Mouse (Mus musculus): ENCODE measurements around the gene Dpt.
"Not testable (repeated sequence)": the region's sequence is repeated elsewhere in the genome, so short reads cannot be mapped to it uniquely, and the experiment has no call there.

Dpt gene

DNA sequence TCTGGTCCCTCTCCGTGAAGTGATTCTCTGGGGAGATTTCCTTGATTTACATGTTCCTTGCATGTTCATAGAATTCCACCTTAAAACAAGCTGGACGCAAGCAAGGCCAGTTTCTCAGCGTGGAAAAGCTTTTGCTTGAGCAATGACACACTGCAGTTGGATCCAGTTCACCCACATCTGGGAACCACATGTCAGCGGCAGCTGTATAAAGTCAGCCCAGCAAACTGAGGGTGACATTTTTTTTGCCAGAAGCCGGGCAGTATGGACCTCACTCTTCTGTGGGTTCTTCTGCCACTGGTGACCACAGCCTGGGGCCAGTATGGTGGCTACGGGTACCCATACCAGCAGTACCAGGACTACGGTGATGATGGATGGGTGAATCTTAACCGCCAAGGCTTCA, at the start of gene Dpt:
TSS of gene Dpt (plus strand) at position 174 of the 400 bp plus-strand sequence.
- no peak for DNase-seq (ENCODE audit: low read depth, low spot score)

DNA sequence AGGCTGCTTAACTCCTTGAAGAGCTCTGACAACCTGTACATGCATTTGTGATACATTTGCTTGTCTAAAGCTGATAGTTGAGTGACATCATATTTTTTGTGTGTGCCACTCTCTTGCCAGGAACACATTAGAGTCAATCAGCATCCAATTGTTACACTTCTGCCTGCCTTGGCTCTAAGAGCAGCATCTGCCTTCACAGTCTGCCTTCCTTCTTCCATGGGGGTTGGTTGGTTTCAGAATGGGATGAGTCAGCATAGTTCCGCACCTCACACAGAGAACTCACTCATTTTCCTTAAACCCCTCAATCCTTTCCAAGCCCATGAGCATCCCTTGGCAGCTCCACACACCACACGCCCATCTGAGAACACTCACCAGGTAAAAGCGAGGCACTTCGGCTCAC, 42.7 kb upstream of the Dpt start:
- no peak for DNase-seq (ENCODE audit: low read depth, low spot score)

DNA sequence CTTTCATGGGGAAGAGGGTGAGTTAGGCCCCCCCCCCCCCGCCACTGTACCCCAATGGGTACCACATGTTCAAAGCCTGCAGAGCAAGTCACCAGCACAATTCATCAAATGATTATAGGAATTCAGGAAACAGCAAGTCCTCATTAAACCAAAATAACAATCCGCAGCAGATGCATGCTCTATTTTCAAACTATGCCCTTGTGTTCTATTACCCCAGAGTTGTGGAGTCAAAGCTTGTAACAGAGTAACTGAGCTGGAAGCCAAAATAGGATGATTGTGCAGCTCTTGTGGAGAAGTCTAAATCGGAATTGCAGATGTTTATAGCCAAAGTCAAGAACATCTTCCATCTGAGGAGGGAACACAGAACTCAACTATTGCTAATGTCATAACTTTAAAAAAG, 40.8 kb upstream of the Dpt start:
- no peak for DNase-seq (ENCODE audit: low read depth, low spot score)

DNA sequence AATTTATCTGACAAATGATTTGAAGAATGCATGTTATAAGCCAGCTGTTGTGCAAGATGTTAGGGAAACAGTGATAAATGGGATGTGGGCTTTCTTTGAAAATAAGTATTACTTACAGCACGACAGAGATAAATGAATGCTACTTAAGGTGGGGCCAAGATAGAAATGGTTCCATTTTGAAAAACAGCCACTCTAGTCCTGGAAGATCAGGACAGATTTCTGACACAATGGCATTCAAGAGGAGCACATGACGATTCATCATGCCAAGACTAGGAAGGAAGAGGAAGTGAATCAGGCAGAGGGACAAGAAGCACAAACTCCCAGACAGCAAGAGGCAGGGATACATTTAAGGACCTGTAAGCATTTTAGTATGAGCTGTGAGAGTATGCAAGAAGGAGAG, 39.5 kb upstream of the Dpt start:
- DNase-seq (ENCODE audit: low read depth, low spot score), result no peak

DNA sequence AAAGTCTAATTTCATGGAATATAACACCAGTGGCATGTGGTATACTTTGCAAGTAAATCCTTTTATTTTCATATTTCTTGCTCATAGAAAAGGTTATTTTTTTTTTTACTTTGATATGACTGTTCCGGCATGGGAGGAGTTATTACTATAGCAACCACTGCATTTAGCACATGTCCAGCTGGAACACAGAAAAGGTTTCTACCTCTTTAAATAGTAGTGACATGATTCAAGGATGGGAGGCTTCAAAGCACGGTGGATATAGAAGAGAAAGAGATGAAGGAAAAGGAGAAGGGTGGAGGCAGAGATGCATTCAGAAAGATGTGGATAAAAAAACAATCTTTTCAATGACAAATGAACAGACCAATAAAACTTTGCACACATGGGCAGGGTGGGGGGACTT, 38.0 kb upstream of the Dpt start:
- DNase-seq (ENCODE audit: low read depth, low spot score), result no peak

DNA sequence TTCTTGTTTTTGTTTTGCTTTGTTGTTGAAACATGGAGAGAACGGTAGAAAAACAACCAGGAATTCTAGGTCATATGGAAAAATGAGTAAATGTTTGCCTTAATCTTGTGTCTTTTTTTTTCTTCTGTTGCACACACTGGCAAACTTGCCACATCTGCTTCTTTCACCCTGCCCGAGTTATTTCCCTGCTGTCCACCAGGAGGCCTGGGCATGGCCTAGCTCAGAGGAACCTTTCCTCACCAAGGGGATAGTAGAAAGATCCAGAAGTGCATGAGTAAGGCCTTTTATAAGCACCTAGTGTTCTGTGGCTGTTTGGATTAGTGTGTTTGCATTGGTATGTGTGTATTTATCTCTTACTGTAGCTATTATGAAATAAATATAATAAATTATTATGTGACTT, 34.2 kb upstream of the Dpt start:
- no peak for DNase-seq (ENCODE audit: low read depth, low spot score)

DNA sequence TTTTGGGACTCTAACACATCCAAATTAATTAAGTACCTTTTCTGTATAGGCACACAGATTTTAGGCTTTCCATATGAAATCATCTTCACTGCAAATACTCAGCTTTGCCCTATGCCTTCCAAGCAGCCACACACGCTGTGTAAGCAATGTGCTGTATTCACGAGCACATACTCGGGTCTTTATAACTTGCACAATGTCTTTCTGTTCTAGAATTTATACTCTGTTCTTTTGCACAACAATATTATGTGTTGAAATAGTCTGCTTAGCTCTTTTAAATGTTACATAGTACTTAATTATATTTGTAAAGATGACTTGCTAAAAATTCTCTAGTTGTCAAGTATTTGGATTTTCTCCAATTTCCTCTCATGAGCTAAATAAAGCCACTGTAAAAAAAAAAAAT, 29.8 kb upstream of the Dpt start:
- DNase-seq (ENCODE audit: low read depth, low spot score), result no peak

DNA sequence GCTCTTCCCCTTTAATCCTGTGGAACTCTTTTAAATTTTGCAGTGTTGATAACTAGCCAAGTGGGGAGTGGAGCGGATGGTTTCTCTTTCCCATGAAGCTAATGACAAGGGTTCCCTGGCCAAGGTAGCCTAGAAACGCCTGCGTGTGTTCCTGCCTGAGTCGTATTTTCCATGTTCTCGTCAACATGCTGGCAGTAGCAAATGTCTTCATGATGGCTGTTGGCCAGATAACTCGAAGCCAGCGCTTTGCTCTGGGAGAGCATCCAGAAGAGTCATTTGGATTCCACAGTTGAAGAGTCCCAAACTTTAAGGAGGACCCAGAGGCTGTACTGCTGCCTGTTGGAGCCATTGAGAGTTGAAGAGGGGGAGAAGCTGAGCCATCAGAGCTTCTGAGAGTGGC, 25.8 kb upstream of the Dpt start:
- no peak for DNase-seq (ENCODE audit: low read depth, low spot score)

DNA sequence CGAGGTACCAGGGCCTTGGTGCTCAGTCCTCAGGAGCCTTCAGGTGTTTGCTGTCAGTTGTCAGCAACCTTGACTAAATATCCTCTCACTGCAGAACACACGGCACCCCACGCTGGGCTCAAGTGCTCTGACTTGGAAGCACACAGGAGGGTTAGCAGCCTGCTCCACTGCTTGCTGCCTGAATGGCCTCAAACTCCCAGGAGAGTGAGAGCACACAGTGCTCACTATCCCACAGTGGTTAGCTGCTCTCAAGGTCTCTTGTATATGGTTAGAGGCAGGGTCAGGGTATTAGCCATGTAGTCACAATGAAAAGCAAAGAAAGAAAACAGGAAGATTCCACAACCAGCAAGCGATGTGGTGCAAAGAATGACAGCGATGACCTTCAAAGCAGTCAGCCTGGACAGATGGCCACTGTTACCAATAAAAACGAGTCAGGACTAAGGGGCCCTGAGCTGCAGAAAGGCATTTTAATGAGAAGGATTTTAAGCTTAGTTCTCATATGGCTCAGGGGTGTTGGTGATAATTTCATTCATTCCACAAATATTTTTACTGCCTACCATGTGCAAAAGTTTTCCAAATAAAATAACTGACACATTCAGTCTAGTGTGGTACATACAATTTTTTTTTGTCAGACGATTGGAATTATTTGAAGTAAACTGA, 15.5 kb upstream of the Dpt start:
- no peak for DNase-seq (ENCODE audit: low read depth, low spot score)

DNA sequence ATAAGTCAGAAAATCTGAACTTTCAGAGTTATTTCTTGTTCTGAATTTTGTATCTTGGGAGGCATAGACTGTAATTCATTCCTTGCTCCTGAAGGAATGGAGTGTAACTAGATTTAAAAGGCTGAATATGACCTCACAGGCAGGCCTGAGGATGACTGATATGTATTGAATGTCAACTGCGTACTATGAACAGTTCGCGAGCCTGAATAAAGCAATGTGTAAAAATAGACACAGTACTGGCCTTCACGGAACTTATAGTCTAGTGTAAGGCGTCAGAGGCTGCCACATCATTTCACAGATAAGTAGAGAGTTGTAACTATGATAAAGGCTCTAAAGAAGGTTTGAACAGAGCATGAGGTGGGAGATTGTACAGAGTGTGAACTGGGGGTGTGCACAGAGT, 10.3 kb upstream of the Dpt start:
- DNase-seq (ENCODE audit: low read depth, low spot score), result no peak

DNA sequence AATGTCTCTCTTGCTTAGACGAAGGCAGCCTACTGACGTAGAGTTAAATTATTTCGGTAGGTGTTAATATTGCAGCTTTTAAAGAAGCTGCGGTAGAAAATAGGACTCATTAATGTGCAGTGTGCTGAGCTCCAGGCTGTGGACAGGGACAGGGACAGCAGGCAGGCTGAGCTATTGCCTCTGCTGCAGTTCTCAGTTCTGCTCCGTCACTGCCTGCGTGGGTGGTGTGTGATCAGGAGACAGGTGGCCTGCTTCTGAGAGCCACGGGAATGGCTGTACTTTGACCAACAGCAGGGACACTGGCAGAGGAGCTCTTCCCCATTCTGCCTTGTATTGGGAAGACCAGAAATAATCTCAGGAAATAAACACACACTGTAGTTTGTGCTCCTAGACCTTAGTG, 8.7 kb upstream of the Dpt start:
- DNase-seq (ENCODE audit: low read depth, low spot score), result no peak

DNA sequence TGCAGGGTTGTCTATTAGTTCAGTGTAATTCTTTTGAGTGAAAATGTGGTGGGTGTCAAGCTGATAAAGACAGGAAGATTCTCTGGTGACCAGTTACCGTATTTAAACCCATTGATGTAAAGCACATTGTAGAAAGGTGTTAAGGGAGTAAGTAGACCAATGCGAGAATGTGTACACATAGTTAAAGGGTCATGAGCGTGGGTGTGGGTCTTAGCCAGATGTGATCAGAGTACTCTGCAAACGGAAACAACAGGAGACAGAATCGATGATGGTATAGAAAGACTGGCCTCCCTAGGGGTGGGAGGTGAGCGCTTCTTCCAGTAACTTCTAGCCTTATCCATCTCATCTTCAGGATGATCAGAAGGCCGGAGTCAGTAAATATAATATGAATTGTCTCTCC, 8.2 kb upstream of the Dpt start:
- DNase-seq (ENCODE audit: low read depth, low spot score), result no peak

DNA sequence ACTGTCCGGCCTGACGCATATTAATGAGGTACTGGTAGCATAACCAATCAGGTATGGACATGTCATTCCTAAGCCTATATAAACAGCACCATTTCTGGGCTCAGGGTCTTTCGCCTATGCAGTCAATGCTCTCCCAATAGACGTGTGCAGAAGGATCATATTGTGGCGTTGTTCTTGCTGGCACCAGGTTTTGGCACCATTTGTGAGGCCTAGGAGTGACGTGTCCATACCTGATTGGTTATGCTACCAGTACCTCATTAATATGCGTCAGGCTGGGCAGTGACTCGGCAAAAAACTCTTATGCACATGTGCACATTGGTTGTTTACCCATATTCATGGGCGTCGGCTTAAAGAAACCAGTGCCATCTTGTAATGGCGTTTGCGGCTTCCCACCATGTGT, 6.1 kb upstream of the Dpt start:
- not testable (repeated sequence) for DNase-seq (ENCODE audit: low read depth, low spot score)

DNA sequence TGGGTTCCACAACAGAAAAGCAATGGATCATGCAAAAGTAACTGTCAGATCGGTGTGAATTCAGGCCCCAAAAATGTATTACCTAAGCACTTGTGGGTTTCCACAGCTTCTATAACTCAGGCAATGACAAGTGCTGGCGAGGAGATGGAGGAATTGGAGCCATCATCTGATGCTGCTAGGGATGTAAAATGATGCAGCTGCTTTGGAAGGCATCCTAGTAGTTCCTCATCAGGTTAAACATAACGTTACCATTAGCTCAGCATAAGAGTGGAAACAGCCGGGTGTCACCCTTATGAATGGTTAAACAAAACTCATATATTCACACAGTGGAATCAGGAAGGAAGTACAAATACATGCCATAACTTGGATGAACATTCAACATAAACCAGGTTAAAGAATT, 3.4 kb upstream of the Dpt start:
- no peak for DNase-seq (ENCODE audit: low read depth, low spot score)

DNA sequence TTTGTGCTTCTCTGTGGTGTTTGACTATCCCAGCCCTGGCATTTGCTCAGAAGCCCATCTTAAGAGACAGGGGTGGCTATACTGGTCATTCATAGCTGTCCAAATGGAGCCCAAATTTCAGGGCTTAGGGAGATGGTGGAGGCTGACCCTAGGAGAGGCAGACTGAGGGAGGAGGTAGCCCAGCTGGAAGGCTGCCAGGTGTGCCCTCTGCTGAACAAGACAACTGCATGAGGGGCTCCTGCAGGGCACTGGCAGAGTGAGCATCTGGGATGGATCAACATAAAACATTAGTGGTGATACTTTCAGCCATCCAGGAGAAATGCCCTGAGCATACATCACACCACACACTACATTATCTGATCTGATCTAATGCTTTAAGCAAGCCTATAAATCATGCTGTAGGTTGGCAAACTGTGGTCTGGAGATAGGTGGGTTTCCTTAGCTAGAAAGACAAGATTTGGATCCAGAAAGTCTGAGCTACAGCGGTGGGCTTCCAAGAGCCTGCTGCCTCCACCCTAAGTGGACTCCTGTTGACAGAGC, 1.4 kb downstream of the Dpt start:
- DNase-seq (ENCODE audit: low read depth, low spot score), result no peak

DNA sequence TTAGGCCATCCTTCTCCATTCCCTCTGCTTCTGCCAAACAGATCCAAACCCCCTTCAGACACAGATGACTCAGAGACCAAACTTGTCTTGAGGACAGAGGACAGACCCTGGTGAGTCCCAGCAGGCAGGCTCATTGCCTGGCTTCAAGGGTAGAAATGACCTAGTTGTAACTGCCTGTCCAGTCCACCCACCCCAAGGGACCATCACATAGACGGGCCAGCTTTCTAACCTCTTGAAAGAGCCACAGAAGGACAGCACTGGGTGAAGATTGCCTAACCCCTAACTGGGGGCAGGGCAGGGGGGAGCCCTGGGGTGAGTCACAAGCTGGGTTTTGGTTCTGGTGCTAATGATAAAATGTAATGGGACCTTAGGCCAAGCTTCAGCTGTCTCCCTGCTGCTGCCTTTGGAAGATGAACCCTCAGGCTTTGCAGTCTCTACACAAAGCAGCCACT, 2.1 kb downstream of the Dpt start:
- DNase-seq (ENCODE audit: low read depth, low spot score), result no peak

DNA sequence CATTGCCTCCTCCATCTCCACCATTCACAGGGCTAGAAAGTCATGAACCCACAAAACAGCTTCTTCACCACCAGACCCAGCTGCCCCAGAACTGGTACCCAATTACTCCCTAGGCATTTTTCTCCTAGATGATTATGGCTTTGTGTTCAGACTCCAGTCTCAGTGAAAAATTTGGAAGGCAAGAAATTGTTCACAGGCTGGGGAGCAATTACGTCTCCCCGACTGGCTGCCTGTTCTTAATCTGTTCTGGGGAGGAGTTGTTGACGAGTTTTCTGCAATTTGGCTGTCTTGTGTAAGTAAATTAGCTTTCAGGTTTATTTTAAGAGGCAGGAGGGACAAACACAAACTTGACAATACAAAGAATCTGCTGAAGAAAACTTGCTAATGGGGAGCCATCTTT, 2.7 kb downstream of the Dpt start:
- DNase-seq (ENCODE audit: low read depth, low spot score), result no peak

DNA sequence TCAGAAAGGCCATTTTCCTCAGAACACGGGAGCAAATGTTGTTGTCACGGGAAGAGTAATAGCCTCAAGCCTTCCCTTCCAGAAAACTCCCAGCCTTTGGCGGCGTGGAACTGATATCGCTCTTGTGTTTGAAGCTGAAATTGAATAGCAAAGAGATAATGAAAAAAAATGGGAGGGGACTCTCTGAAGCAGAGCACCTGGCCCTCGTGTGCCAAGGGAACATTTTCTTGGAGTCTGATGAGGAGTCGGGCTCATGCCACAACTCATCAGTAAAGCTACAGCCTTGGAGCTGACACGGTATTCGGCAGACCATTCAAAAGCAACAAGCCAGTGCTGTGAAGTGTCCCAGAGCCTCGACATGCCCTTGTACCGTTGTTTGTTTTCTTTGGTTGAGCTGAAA, 7.8 kb downstream of the Dpt start:
- DNase-seq (ENCODE audit: low read depth, low spot score), result no peak

DNA sequence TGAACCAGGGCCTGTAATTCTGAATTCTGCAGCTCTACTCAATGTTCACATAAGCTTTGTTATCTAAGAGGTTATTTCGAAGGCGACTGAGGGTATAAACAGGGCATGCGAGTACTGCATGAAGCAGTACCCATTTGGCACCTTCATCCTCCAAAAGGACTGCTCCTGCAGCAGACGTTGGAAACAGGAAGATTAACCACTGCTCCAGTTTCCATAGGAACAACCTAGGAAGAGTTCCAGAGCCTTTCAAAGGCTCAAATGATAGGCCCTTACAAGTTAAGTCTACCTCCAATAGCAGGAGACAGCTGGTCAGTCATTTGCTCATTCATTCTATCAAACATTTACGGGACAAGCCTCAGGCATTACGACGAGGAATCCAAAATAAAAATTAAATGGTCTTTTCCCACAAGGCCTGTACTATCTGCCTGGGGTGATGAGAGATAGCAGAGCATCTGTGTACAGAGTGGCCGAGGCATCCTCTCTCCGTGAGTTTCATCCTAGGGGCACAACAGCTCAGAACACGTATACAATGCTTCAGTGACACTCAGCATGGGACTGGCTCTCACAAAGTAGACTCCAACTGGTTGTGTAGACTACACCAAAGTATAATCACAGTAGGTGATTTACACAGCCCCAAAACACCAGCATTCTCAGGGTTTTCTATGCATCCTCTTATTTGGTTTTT, 8.4 kb downstream of the Dpt start:
- DNase-seq (ENCODE audit: low read depth, low spot score), result no peak

DNA sequence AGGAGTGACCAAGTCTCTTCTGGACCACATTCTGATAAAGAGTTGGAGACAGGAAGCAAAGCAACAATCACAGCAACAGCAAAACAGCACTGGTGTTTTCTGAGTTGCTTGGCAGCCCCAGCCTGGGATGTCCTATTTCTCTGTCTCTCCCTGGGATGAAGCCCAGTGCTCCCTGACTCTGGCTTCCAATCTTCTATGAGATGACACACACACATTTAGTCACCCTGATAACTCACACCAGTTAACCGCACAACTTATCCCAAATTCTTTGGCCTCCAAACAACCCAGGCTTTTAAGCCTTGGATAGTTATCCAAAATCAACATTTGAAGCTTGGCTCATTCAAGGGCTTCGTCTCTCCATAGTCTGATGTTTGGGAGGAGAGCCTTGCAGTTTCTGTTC, 12.9 kb downstream of the Dpt start:
- DNase-seq (ENCODE audit: low read depth, low spot score), result no peak

DNA sequence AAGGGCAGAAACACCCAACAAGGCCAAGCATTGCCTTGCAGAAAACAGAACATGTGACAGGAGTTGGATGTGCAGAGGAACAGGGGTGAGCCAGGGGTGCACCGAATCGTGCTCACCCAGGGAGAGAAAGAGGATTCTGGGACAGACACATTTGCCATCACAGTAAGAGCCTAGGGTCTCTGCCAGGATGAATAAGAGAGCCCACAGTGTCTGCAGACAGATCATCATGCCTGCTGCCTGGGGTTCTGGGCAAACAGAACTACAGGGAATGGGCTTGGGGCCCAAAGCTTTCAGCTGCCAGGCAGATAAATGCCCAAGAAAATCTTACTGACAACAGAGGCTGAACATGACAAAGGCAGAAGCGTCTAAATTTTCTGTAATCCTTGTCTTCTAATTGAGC, 14.9 kb downstream of the Dpt start:
- no peak for DNase-seq (ENCODE audit: low read depth, low spot score)

DNA sequence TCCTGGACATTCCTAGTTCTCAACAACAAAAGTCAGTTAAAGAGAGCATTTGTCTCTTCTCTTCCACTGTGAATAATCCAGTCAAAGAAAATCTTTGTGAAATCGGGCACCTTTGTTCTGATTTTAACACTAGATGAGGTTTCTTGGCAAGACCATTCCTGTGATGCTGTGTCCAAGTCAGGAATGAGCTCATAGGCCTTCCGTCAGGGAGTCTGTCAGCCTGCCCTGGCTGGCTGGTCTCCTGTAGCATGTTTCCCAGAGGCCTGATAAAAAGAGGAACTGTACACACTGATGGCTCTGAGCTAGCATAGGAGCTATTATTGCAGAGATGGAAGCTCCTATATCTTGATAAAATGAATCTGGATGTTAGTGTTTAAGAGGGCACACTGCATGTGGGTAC, 17.8 kb downstream of the Dpt start:
- DNase-seq (ENCODE audit: low read depth, low spot score), result no peak

DNA sequence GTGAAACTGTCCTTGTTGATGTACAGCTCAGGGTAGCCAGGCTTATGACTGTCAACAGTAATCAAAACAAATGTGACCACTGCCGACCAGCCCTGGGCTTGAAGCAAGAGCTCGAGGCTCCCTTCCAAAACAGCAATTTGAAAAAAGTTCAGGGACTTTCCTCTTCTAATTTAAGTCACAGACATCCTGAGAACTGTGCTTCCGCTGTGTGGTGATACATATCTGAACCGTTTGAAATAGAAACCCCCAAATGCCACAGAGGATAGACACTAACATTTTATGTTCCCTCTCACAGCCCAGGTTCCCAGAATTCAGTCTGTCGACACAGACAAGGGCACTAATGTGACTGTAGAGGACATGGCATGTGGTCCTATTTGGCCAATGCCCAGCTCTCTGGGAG, 18.9 kb downstream of the Dpt start:
- DNase-seq (ENCODE audit: low read depth, low spot score), result no peak

DNA sequence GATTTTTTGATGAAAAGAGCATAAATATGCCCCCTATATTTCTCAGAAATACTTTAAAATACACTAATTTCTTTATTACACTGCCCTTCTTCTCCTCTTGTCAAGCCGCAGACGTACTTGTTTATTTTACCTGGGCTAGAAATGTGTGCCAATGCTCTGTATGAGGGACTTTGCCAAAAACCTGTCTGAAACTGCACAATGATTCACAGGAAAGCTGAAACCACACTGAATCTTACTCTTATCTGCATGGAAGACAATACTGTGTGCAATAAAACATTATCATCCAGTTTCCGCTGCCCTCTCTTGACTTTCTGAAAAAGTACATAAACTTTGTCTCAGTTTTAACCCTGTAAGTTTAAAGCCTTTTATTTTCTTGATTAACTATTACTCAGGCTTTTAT, 20.9 kb downstream of the Dpt start:
- no peak for DNase-seq (ENCODE audit: low read depth, low spot score)
